Comparison of ENCODE assay signal across 33 mouse cellular contexts in genomic region chr17:59774075-59774474, GRCm38 (mm10).
DNase-seq lines count a peak whose midpoint lies in the region; ATAC-seq lines count a peak whose summit lies in the region.
"Had no signal": no experiment of that assay in that cellular context is flagged by ENCODE, and none has a peak within 500 bp of the region (broad histone marks: within the 10 kb centered on the region; RNA-seq: fewer than 3 reads in every experiment).

No protein-coding gene starts in this region.

- no peaks in the 10 kb centered on the region for H3K36me3 ChIP-seq in midbrain, embryonic 16.5 days (ENCODE audit: control insufficient read depth, insufficient read depth, low read length)
- H3K36me3 ChIP-seq in midbrain, embryonic 13.5 days, result no peaks in the 10 kb centered on the region
- H3K36me3 ChIP-seq in embryonic facial prominence, embryonic 14.5 days (ENCODE audit: control insufficient read depth, insufficient read depth, low read length), result no peaks in the 10 kb centered on the region
- H3K36me3 ChIP-seq: embryonic facial prominence, embryonic 13.5 days; hindbrain, embryonic 13.5 days; liver, embryonic 15.5 days had no signal

- H3K9me3 ChIP-seq in midbrain, embryonic 16.5 days (replicated peaks; ENCODE audit: control insufficient read depth, low read length, poor library complexity, severe bottlenecking), result no peaks in the 10 kb centered on the region
- H3K9me3 ChIP-seq in midbrain, embryonic 13.5 days, result no peaks in the 10 kb centered on the region
- H3K9me3 ChIP-seq in embryonic facial prominence, embryonic 14.5 days (ENCODE audit: control insufficient read depth, low read length), result no peaks in the 10 kb centered on the region
- H3K9me3 ChIP-seq: embryonic facial prominence, embryonic 13.5 days; hindbrain, embryonic 13.5 days; liver, embryonic 15.5 days had no signal

- H3K4me3 ChIP-seq in midbrain, embryonic 16.5 days (ENCODE audit: low read depth, low read length), result no peak overlapping the region
- H3K4me3 ChIP-seq in midbrain, embryonic 13.5 days (replicated peaks), result no peak overlapping the region
- no peak overlapping the region for H3K4me3 ChIP-seq in embryonic facial prominence, embryonic 14.5 days (ENCODE audit: low read depth, low read length)
- H3K4me3 ChIP-seq: embryonic facial prominence, embryonic 13.5 days; erythroblast, embryonic 14.5 days; gastrocnemius, adult 2 months; hindbrain, embryonic 13.5 days; liver, embryonic 15.5 days had no signal

- 36% methylated on average over 3 of the region's 3 CpGs for WGBS in midbrain, embryonic 16.5 days
- 56% methylated on average over 3 of the region's 3 CpGs for WGBS in midbrain, embryonic 13.5 days
- 33% methylated on average over 3 of the region's 3 CpGs for WGBS in embryonic facial prominence, embryonic 14.5 days

- no peak overlapping the region for H3K4me2 ChIP-seq in midbrain, embryonic 16.5 days (ENCODE audit: low read length)
- no peak overlapping the region for H3K4me2 ChIP-seq in midbrain, embryonic 13.5 days (replicated peaks)
- no peak overlapping the region for H3K4me2 ChIP-seq in embryonic facial prominence, embryonic 14.5 days (ENCODE audit: low read depth, low read length)
- H3K4me2 ChIP-seq: embryonic facial prominence, embryonic 13.5 days; heart, embryonic 11.5 days; hindbrain, embryonic 13.5 days; liver, embryonic 15.5 days; lung, embryonic 14.5 days; midbrain, embryonic 11.5 days had no signal

- DNase-seq in adrenal gland, adult (ENCODE audit: inconsistent age in 2 of 2, low spot score in 1 of 2), result peak; percentile 5 to 39
- no peak for DNase-seq in adrenal gland, adult 8-10 months
- peak; percentile 4 for DNase-seq in embryonic facial prominence, embryonic 14.5 days (ENCODE audit: low spot score)
- no peak for DNase-seq in heart, postnatal 25 days (ENCODE audit: low spot score)
- DNase-seq in thymus, adult 18-20 months, result no peak
- DNase-seq: adrenal gland, postnatal 36 days; cerebellum, adult 11 months; cerebellum, adult 9-10 months; gastrocnemius, adult 2 months; gastrocnemius, postnatal 36 days; heart, adult 18-20 months; heart, postnatal 4 days; kidney, adult 8-10 months; kidney, postnatal 4 days; layer of hippocampus, postnatal 36 days; liver; lung, embryonic 14.5 days; lung, postnatal 14 days; right cerebral cortex, postnatal 25 days; thymus, postnatal 25 days had no signal

- peak; percentile 77; the same call in 1 of the 2 replicates for ATAC-seq in midbrain, embryonic 16.5 days
- no peak for ATAC-seq in midbrain, embryonic 13.5 days
- no peak; the same call in 1 of the 2 replicates for ATAC-seq in embryonic facial prominence, embryonic 14.5 days (ENCODE audit: low read depth)
- ATAC-seq: activated CD4-positive, CD25-positive, alpha-beta regulatory T cell, adult 4 months; forebrain, embryonic 16.5 days; intestine, embryonic 16.5 days had no signal

- H3K9ac ChIP-seq in midbrain, embryonic 16.5 days (ENCODE audit: low read depth, low read length), result no peak overlapping the region
- no peak overlapping the region for H3K9ac ChIP-seq in midbrain, embryonic 13.5 days (replicated peaks)
- no peak overlapping the region for H3K9ac ChIP-seq in embryonic facial prominence, embryonic 14.5 days (ENCODE audit: low read depth, low read length)
- H3K9ac ChIP-seq: embryonic facial prominence, embryonic 13.5 days; hindbrain, embryonic 13.5 days; liver, embryonic 15.5 days; lung, embryonic 14.5 days had no signal

- intact Hi-C loops in heart, postnatal 25 days (cut with DNase I), result no loop called here

- no peaks in the 10 kb centered on the region for H3K4me1 ChIP-seq in midbrain, embryonic 16.5 days (ENCODE audit: control insufficient read depth, insufficient read depth, low read length)
- no peaks in the 10 kb centered on the region for H3K4me1 ChIP-seq in midbrain, embryonic 13.5 days (replicated peaks)
- no peaks in the 10 kb centered on the region for H3K4me1 ChIP-seq in embryonic facial prominence, embryonic 14.5 days (ENCODE audit: control insufficient read depth, insufficient read depth, low read length)
- H3K4me1 ChIP-seq: embryonic facial prominence, embryonic 13.5 days; hindbrain, embryonic 13.5 days; liver, embryonic 15.5 days had no signal

- no peaks in the 10 kb centered on the region for H3K27me3 ChIP-seq in midbrain, embryonic 16.5 days (ENCODE audit: control insufficient read depth, insufficient read depth, low read depth, low read length)
- no peaks in the 10 kb centered on the region for H3K27me3 ChIP-seq in midbrain, embryonic 13.5 days
- no peaks in the 10 kb centered on the region for H3K27me3 ChIP-seq in embryonic facial prominence, embryonic 14.5 days (replicated peaks; ENCODE audit: control insufficient read depth, insufficient read depth, low read length)
- H3K27me3 ChIP-seq: CH12.LX; embryonic facial prominence, embryonic 13.5 days; hindbrain, embryonic 13.5 days; liver, embryonic 15.5 days had no signal

- no peak overlapping the region for H3K27ac ChIP-seq in midbrain, embryonic 16.5 days (ENCODE audit: low read length)
- no peak overlapping the region for H3K27ac ChIP-seq in midbrain, embryonic 13.5 days
- no peak overlapping the region for H3K27ac ChIP-seq in embryonic facial prominence, embryonic 14.5 days (replicated peaks; ENCODE audit: low read depth, low read length)
- H3K27ac ChIP-seq: embryonic facial prominence, embryonic 13.5 days; gastrocnemius, adult 2 months; hindbrain, embryonic 13.5 days; kidney, postnatal 0 days; liver, embryonic 15.5 days had no signal

Comparison
In these comparisons a context has a peak if more than half of its experiments do, and no peak if none do; other contexts are left out.
1. DNase-seq: peak in adrenal gland, adult (2 of 2) and embryonic facial prominence, embryonic 14.5 days (single experiment); none in adrenal gland, adult 8-10 months (single experiment), heart, postnatal 25 days (single experiment) and thymus, adult 18-20 months (0 of 2).